Mouse (Mus musculus) cortical plate, adult 2 months (tissue): ENCODE results near the gene Foxj2.

ENCODE experiments used
- CTCF ChIP-seq: fragments of 200-500 bp; IDR thresholded peaks from 2 replicates; pipeline ENCODE4 v1.5.1; 2011; ENCODE audit warnings: mild to moderate bottlenecking, control low read depth, low read length; ENCODE audit not compliant: insufficient read depth; ENCODE audit errors: extremely low read depth
- POLR2A ChIP-seq: fragments of 200-500 bp; IDR thresholded peaks from 2 replicates; pipeline ENCODE4 v1.6.1; 2011; ENCODE audit warnings: mild to moderate bottlenecking, low read length, control low read depth; ENCODE audit not compliant: insufficient read depth; ENCODE audit errors: extremely low read depth

GRCm38 (mm10) chr6:122801801-122802514 is 17.8 kb upstream of the Foxj2 start:
- TF ChIP-seq POLR2A (0 out of 2 replicates have a peak, but pooled peaks have one; percentile 27), CTCF (no peak)
